Mouse (Mus musculus) cerebellum, postnatal 25 days (tissue): Measurements from ENCODE around the gene Hoxa9.

ENCODE experiments used
- DNase-seq, 2 experiments: peaks; one replicate each; pipeline ENCODE4 v3.0.0; 2021; ENCODE audit warnings: mixed read lengths in 2 of 2

The Hoxa9 gene

GRCm38 (mm10) chr6:52177061-52177735, 53.7 kb downstream of the Hoxa9 start, which contains the start of gene 5730596B20Rik:
5730596B20Rik (plus strand) TSS chr6:52177498.
- DNase-seq, result no peak

GRCm38 (mm10) chr6:52176391-52176790, 54.5 kb downstream of the Hoxa9 start:
- no peak for DNase-seq

GRCm38 (mm10) chr6:52175864-52176263, 55.0 kb downstream of the Hoxa9 start:
- DNase-seq, result no peak

GRCm38 (mm10) chr6:52174968-52175751, 55.7 kb downstream of the Hoxa9 start:
- DNase-seq, result peak in 1 of 2 experiments; percentile 10

- DNase-seq, result no peak
Observed at GRCm38 (mm10) chr6:52173648-52174047, 57.2 kb downstream of the Hoxa9 start.
